Mouse (Mus musculus) thymus, postnatal 4 days (tissue): ENCODE data around the gene Olfm4.

Experiments used
- DNase-seq: peaks from one replicate; pipeline ENCODE4 v3.0.0; 2021

Olfm4 gene

DNA sequence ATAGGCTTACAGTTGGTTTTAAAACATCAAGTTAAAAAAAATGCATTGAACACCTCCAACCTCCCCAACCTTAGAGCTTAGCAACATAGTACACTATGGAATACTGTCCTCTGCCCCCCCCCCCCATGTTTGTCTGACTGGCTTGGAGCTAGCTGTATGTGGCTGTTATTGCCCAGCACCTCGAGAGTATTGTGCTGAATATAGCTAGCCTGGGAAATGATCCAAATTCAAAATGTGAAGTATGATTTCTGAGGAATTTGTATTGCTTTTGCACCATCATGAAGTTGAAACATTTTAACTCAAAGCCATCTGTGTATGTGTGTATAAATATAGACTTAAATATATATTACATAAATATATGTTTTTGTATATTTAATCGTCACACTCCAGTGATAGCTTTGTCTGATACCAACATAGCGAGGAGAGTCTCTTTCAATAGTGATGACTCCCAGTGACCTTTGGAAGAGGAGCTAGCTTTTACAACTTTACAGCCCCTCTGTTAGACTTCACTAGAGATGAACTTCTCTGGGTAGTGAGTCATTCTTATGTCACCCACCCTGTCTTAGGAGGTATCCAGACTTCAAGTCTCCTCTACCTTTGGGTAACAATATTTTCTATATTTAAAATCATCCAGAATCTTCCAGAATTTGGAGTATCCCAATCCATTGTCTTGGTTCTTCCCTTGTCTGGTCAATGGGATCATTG lies 45.6 kb downstream of the Olfm4 start:
- DNase-seq, result no peak

GRCm38 (mm10) chr14:80039645-80040272 lies 55.9 kb downstream of the Olfm4 start:
- DNase-seq, result no peak

DNA sequence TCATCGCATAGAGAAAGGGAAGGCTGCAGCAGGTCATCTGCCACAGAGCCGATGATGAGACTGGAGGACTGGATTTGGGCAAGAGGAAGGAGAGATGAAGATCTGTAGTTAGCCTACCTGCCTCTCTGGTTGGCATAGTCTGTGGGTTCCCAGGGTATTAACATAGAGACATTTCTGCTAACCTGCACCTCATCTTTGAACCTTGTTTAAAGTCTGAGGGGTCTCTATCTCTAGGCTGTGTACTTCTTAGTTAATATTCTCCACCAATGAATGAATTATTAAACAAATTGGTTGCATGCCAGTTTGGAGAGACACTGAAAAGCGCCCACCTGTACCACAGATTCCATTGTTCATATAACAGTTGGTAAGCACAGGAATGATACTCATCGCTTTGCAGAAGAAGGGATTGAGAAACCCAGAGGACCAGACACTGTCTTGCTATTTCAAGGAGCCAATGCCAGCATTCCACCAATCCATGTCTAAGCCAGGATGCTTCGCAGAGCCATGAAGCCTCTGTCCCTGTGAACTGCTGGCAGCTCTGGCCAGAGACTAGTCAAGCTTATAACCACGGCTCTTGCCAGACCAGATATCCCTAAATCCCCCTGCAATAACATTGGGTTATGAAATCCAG lies 62.3 kb downstream of the Olfm4 start:
- no peak for DNase-seq

DNA sequence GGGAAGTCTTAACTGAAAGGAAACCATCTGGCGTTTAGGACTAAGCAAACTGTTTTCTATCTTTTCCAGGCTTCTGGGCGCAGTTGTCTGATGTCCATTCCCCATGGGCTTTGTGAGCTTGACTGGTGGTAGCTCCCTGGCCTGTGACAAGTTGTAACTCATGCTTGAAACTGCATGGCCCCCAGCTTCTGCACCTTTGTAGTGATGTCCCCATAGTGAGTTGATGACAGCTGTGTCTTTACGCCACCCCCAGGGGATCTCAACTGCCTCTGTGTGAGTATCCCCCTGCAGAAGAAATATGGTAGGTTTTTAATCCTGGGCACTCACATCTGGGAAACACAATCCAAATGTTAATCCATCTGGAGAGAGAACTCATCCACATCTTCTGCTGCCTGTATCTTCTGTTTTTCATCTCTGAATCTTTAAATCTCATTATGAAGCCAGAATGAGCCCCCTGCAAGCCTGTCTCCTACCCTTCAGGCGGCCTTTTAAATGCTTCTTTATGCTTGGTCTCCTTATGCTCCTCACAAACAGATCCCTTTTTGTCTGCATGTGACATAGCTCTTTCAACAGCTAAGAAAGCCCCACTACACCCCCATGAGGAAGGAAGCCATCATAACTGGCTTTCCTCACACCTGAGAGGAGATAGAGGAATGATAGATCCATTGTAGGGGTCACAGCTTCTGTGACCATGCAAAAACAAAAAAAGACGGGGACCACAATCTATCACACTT lies 63.7 kb downstream of the Olfm4 start:
- no peak for DNase-seq

- DNase-seq, result no peak
These were observed 71.8 kb downstream of the Olfm4 start for GRCm38 (mm10) chr14:80055725-80056124.

DNA sequence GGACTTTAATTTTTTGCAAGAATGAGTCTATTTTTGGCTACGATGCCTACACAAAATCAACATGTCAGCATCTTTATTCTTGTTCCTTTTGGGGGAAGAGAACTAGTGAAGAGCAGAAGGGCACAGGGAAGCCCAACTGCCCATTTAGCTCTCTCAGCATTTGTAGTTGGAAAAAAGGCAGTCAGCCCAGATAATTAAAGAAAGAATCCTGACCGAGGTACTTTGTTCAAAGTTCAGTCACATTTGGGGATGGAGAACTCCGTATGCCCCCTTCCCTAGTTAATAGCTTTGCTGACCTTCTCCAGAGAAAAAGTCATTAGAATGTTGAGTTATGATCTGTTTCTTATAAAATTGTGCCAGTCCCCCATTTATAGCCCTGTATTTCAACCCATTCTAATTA lies 77.8 kb downstream of the Olfm4 start:
- DNase-seq, result no peak

- no peak for DNase-seq
These were observed 79.0 kb downstream of the Olfm4 start for GRCm38 (mm10) chr14:80062896-80063295.

- DNase-seq, result no peak
These were observed 86.7 kb downstream of the Olfm4 start for GRCm38 (mm10) chr14:80070580-80070979.
